Mouse (Mus musculus): Measurements from ENCODE around the gene Naa80.

DNA sequence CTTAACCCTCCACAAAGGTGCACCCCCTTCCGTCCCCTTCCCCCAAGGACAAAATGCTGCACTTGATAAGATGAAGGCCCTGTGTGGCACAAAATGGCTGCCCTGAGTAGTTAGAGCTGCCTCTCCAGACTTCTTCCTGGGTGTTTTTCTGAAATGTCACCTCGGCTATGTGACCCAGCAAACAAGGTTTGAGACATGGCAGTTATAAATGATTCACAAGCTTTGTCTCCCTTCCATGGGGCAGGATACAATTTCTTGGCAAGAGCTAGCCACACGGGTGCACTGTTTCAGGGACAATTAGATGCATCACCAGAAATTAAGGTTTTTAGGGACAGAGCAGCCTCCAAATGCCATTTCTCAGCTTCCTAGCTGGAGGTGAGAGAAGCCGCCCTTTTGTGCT, 38.3 kb upstream of the Naa80 start:
- TF ChIP-seq CTCF (IDR thresholded peaks at IDR 0.05; ENCODE audit: borderline replicate concordance, extremely low read depth, insufficient read depth, insufficient read length) (no peak), POLR2A (IDR thresholded peaks at IDR 0.05; ENCODE audit: borderline replicate concordance, extremely low read depth, insufficient read depth, insufficient read length, poor library complexity, severe bottlenecking) (no peak)

Data from brain, embryonic 14.5 days (tissue).